Mouse (Mus musculus) limb, embryonic 11.5 days (tissue): ENCODE measurements around the gene Gm11172. TPM values are rescaled to one million over a fixed set of nuclear protein-coding genes. Genes with fewer than 3 reads are reported as not detected.

Experiments used
- ATAC-seq: fragments of 200-750 bp; cut with Nextera tagmentation; 2 replicates; pipeline ENCODE4 v1.8.0; 2017; ENCODE audit warnings: low read depth; ENCODE audit not compliant: insufficient number of reproducible peaks, low FRiP score, low TSS enrichment
- DNase-seq: peaks from one replicate; pipeline ENCODE4 v3.0.0-alpha.2; 2015; ENCODE audit warnings: low spot score
- H3K27ac ChIP-seq: fragments of 300-500 bp; sonication (generic); replicated peaks from 2 replicates; pipeline ENCODE4 v1.5.1; 2014; ENCODE audit warnings: low read depth, mild to moderate bottlenecking, low read length
- H3K27me3 ChIP-seq: fragments of 300-500 bp; sonication (generic); 2 replicates; pipeline ENCODE4 v1.6.1; 2014; ENCODE audit warnings: mild to moderate bottlenecking, low read length, mixed read lengths; ENCODE audit not compliant: control insufficient read depth, insufficient read depth
- H3K36me3 ChIP-seq: fragments of 300-500 bp; sonication (generic); 2 replicates; pipeline ENCODE4 v1.6.1; 2014; ENCODE audit warnings: mild to moderate bottlenecking, low read length, moderate library complexity, mixed read lengths; ENCODE audit not compliant: control insufficient read depth, insufficient read depth
- H3K4me1 ChIP-seq: fragments of 300-500 bp; sonication (generic); 2 replicates; pipeline ENCODE4 v1.6.1; 2014; ENCODE audit warnings: low read length, mixed read lengths; ENCODE audit not compliant: control insufficient read depth, insufficient read depth
- H3K4me2 ChIP-seq: fragments of 300-500 bp; sonication (generic); 2 replicates; pipeline ENCODE4 v1.6.1; 2014; ENCODE audit warnings: low read depth, mild to moderate bottlenecking, moderate library complexity; ENCODE audit not compliant: severe bottlenecking
- H3K4me3 ChIP-seq: fragments of 300-500 bp; sonication (generic); 2 replicates; pipeline ENCODE4 v1.5.1; 2014; ENCODE audit warnings: low read depth, low read length
- H3K9ac ChIP-seq: fragments of 300-500 bp; sonication (generic); 2 replicates; pipeline ENCODE4 v1.6.1; 2014; ENCODE audit warnings: mild to moderate bottlenecking, low read length
- H3K9me3 ChIP-seq: fragments of 300-500 bp; sonication (generic); 2 replicates; pipeline ENCODE4 v1.6.1; 2016; ENCODE audit warnings: low read length; ENCODE audit not compliant: control insufficient read depth
- WGBS: fragments of 180-500 bp; shearing (Covaris S2); extraction: QIAGEN DNeasy Blood & Tissue Kit; methylation state at CpG from one replicate; pipeline ENCODE4 v1.1.7; 2014; 5-methylcytosine and 5-hydroxymethylcytosine counted together
- polyA plus RNA-seq: library from polyadenylated mRNA; unstranded; fragments of >200 nt; fragmentation: Nextera tagmentation; extraction: Ambion mirVana; gene quantifications from 2 replicates; pipeline ENCODE4 v1.2.1, GENCODE M21; 2014

The Gm11172 gene
- polyA plus RNA-seq, 1 experiment from 2014 or later, result not detected

DNA sequence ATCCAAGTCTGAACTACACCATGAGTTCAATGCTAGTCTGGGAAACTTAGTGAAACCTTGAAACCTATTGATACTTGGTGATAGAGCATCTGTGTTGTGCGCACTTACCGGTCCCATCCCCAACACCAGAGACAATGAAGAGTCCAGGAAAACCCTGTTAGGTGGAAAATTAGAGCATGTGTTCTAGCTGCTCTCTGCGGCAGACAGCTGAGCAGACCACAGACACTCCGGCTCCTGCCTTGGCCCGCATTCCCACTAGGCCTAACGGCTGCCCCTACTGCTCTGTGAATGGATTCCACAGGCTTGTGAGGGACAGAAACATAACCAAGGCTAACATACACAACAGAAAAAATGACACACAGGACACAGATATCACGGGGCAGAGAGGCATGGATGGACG is 39.2 kb upstream of the Gm11172 start:
- H3K4me3 ChIP-seq, result no peak overlapping the region
- no peaks in the 10 kb centered on the region for H3K36me3 ChIP-seq
- no peaks in the 10 kb centered on the region for H3K27me3 ChIP-seq
- H3K4me1 ChIP-seq, result no peaks in the 10 kb centered on the region
- H3K9me3 ChIP-seq, result no peaks in the 10 kb centered on the region
- no peak overlapping the region for H3K9ac ChIP-seq
- H3K4me2 ChIP-seq, result no peak overlapping the region
- DNase-seq (no peak), ATAC-seq (no peak)
- H3K27ac ChIP-seq, result no peak overlapping the region
- 84% methylated on average over 8 of the region's 8 CpGs for WGBS

- H3K9me3 ChIP-seq, result no peaks in the 10 kb centered on the region
- H3K36me3 ChIP-seq, result no peaks in the 10 kb centered on the region
- no peak overlapping the region for H3K4me3 ChIP-seq
- no peak overlapping the region for H3K4me2 ChIP-seq
- no peak overlapping the region for H3K9ac ChIP-seq
- DNase-seq (no peak), ATAC-seq (no peak)
- 62% methylated on average over 4 of the region's 4 CpGs for WGBS
- no peaks in the 10 kb centered on the region for H3K27me3 ChIP-seq
- H3K27ac ChIP-seq, result no peak overlapping the region
- H3K4me1 ChIP-seq, result no peaks in the 10 kb centered on the region
These were observed 38.0 kb upstream of the Gm11172 start for GRCm38 (mm10) chr16:10774726-10775125.

DNA sequence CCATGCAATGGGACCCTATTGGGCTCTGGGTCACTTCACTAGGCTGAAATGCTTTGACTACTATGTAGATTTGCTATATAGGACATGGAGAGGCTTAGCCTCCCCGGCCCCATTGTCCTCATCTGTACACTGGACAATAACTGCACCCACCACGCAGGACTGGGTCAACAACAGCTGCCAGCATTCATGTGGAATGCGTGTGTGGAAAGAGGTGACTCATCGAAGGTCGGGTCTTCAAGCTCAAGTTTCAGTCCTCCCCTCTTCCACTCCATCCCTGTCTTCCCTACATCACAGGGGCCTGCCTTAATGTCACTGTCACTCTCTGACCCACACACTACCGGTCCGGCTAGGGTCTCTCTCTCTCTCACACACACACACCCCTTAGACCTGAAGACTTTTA is 36.4 kb upstream of the Gm11172 start:
- Histone ChIP-seq H3K27ac (no peak overlapping the region), H3K9ac (no peak overlapping the region), H3K4me2 (no peak overlapping the region), H3K9me3 (no peaks in the 10 kb centered on the region), H3K27me3 (no peaks in the 10 kb centered on the region), H3K4me1 (no peaks in the 10 kb centered on the region), H3K4me3 (no peak overlapping the region), H3K36me3 (no peaks in the 10 kb centered on the region)
- 74% methylated on average over 7 of the region's 7 CpGs for WGBS
- no peak for ATAC-seq
- DNase-seq, result no peak

DNA sequence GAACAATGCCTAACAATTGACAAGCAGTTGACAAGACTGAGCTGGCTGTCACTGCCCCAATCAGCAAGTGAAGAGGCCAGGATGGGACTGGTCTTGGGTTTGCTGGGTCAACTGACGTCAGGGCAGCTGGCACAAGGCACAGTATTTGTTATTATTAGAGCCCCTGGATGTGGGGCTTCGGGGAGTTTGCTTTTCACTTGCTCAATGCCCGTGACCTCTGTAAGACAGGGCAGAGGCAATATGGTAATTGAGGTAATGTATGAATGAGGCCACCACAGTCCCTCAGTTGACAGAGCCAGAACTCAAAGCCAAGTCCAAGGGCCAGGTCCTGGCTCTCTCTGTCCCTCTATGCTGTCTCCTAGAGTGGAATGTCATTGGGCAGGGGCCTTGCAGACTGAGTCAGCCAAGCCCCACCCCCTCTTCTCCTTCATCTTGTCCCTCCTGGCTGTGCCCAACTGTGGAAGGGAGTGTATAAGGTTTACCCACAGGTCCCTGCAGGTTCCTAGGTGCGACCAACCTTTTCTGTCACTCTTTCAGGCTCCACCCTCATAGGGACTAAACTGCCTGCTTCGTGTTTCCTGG is 35.0 kb upstream of the Gm11172 start:
- Histone ChIP-seq H3K27me3 (no peaks in the 10 kb centered on the region), H3K27ac (no peak overlapping the region), H3K9ac (no peak overlapping the region), H3K9me3 (no peaks in the 10 kb centered on the region), H3K4me3 (no peak overlapping the region), H3K36me3 (no peaks in the 10 kb centered on the region), H3K4me1 (peaks cover 12% of the 10 kb centered on the region), H3K4me2 (no peak overlapping the region)
- ATAC-seq, result no peak
- DNase-seq, result no peak
- 73% methylated on average over 5 of the region's 5 CpGs for WGBS

DNA sequence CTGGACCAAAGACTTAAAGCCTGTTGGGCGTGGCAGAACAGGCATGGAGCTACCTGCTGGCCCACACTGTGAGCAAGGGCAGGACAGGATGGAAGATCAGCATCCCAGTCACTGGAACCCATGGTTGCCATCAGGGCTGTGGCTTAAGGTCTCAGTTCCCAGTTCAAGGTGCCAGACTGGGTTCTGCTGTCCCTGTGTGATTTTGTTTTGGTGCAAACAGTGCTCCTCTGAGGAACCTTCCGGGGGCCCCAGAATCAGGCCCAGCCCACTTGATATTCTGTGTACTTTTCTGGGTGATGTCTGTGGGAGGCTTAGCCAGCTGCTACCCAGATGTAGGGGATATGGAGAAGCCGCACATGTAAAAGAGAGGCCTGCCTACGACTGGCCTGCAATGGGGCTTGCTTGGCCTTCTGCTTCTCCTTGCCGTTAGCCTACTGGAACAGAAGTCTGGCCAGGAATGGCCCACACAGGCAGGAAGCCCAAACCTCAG is 32.0 kb upstream of the Gm11172 start:
- Histone ChIP-seq H3K27me3 (no peaks in the 10 kb centered on the region), H3K9me3 (no peaks in the 10 kb centered on the region), H3K9ac (no peak overlapping the region), H3K36me3 (no peaks in the 10 kb centered on the region), H3K4me1 (peaks cover 28% of the 10 kb centered on the region), H3K4me3 (no peak overlapping the region), H3K27ac (no peak overlapping the region), H3K4me2 (no peak overlapping the region)
- 69% methylated on average over 5 of the region's 5 CpGs for WGBS
- DNase-seq, result no peak
- ATAC-seq, result no peak

DNA sequence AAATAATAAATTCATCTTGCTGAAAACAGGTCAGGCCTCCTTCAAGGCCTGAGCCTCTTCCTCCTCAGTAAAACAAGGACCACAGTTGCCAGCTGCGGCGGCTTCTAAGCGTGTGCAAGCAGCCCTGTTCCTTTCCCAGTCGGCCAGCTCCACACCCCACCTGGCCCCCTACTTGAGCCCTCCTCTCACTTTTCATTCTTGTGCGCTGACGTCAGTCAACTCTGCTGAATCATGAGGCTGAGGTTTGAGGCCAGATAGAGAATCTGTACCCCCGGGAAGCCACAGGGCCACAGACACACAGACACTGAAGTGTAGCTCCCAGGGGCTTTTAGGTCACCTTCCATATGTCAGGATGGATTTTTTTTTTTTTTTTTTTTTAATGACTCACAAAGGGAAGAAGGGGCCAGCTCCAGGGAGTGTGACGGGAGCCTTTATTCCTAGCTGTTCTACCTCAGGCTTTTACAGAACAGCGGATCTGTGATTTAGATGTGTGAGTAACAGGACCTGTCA is 30.8 kb upstream of the Gm11172 start:
- Histone ChIP-seq H3K9ac (no peak overlapping the region), H3K4me1 (peaks cover 32% of the 10 kb centered on the region), H3K4me3 (no peak overlapping the region), H3K27ac (no peak overlapping the region), H3K9me3 (no peaks in the 10 kb centered on the region), H3K27me3 (no peaks in the 10 kb centered on the region), H3K36me3 (no peaks in the 10 kb centered on the region), H3K4me2 (peak overlapping the region; percentile 12; the same call in 1 of the 2 replicates)
- DNase-seq (peak; percentile 52), ATAC-seq (no peak)
- WGBS, result 51% methylated on average over 9 of the region's 9 CpGs

GRCm38 (mm10) chr16:10782377-10783151 is 30.2 kb upstream of the Gm11172 start:
- no peak overlapping the region for H3K4me3 ChIP-seq
- H3K4me1 ChIP-seq, result peaks cover 32% of the 10 kb centered on the region

GRCm38 (mm10) chr16:10783152-10783434 is 29.6 kb upstream of the Gm11172 start:
- H3K9me3 ChIP-seq, result no peaks in the 10 kb centered on the region
- 36% methylated on average over 1 of the region's 1 CpGs for WGBS
- H3K36me3 ChIP-seq, result no peaks in the 10 kb centered on the region
- no peaks in the 10 kb centered on the region for H3K27me3 ChIP-seq
- no peak overlapping the region for H3K9ac ChIP-seq
- H3K4me3 ChIP-seq, result no peak overlapping the region; the same call in 1 of the 2 replicates
- no peak overlapping the region for H3K27ac ChIP-seq
- H3K4me1 ChIP-seq, result peaks cover 32% of the 10 kb centered on the region
- DNase-seq (no peak), ATAC-seq (no peak)
- H3K4me2 ChIP-seq, result 0 out of 2 replicates have a peak overlapping the region, but pooled peaks have one; percentile 92

More at GRCm38 (mm10) chr16:10782377-10783151, 30.2 kb upstream of the Gm11172 start:
- DNase-seq (no peak), ATAC-seq (no peak)
- H3K9me3 ChIP-seq, result no peaks in the 10 kb centered on the region
- peak overlapping the region; percentile 92 for H3K4me2 ChIP-seq
- H3K27ac ChIP-seq, result no peak overlapping the region
- 0 out of 2 replicates have a peak overlapping the region, but pooled peaks have one; percentile 7 for H3K9ac ChIP-seq
- H3K36me3 ChIP-seq, result no peaks in the 10 kb centered on the region
- WGBS, result 41% methylated on average over 6 of the region's 6 CpGs
- no peaks in the 10 kb centered on the region for H3K27me3 ChIP-seq
